Mouse (Mus musculus) heart, embryonic 14.5 days (tissue): ENCODE measurements at regions not wholly inside any gene's neighbourhood (a gene's known extent, or its start where the extent isn't known, plus 50 kb on each side); places are given as distances from the start of the nearest gene placed in this dataset.
A peak's percentile ranks its signal among the peaks of the same experiment; 100 is the strongest.
"Not testable (repeated sequence)": the region's sequence is repeated elsewhere in the genome, so short reads cannot be mapped to it uniquely, and the experiment has no call there.

Experiments
- ATAC-seq: fragments of 200-750 bp; cut with Nextera tagmentation; 2 replicates; pipeline ENCODE4 v1.8.0; 2017; ENCODE audit warnings: low read depth, moderate TSS enrichment; ENCODE audit not compliant: insufficient number of reproducible peaks, insufficient read depth, low FRiP score
- H3K27ac ChIP-seq, 2 experiments: fragments of 200-500 bp in 1 of 2; fragments of 300-500 bp in 1 of 2; sonication (generic) in 1 of 2; replicated peaks in 1 of 2; 2 replicates each; pipeline ENCODE4 v1.5.1; 2012 to 2014; ENCODE audit warnings: low read depth in 2 of 2, low read length in 2 of 2, control low read depth in 1 of 2, mild to moderate bottlenecking in 1 of 2, mixed read lengths in 1 of 2; ENCODE audit not compliant: control insufficient read depth in 1 of 2, insufficient read depth in 1 of 2
- H3K27me3 ChIP-seq: fragments of 300-500 bp; sonication (generic); 2 replicates; pipeline ENCODE4 v1.6.1; 2014; ENCODE audit warnings: mild to moderate bottlenecking, low read length, control low read depth; ENCODE audit not compliant: control insufficient read depth, insufficient read depth
- H3K36me3 ChIP-seq: fragments of 300-500 bp; sonication (generic); 2 replicates; pipeline ENCODE4 v1.6.1; 2014; ENCODE audit warnings: mild to moderate bottlenecking, control low read depth, low read length, mixed read lengths; ENCODE audit not compliant: control insufficient read depth, insufficient read depth
- H3K4me1 ChIP-seq, 2 experiments: fragments of 200-500 bp in 1 of 2; fragments of 300-500 bp in 1 of 2; sonication (generic) in 1 of 2; 2 replicates each; pipeline ENCODE4 v1.6.1; 2012 to 2014; ENCODE audit warnings: low read length in 2 of 2, control low read depth in 1 of 2, mixed read lengths in 1 of 2; ENCODE audit not compliant: control insufficient read depth in 2 of 2, insufficient read depth in 2 of 2
- H3K4me2 ChIP-seq: fragments of 300-500 bp; sonication (generic); 2 replicates; pipeline ENCODE4 v1.6.1; 2014; ENCODE audit warnings: mild to moderate bottlenecking, low read length
- H3K4me3 ChIP-seq, 2 experiments: fragments of 200-500 bp in 1 of 2; fragments of 300-500 bp in 1 of 2; sonication (generic) in 1 of 2; 2 replicates each; pipeline ENCODE4 v1.5.1; 2012 to 2014; ENCODE audit warnings: low read length in 2 of 2, mild to moderate bottlenecking in 2 of 2, control low read depth in 1 of 2, low read depth in 1 of 2, moderate library complexity in 1 of 2; ENCODE audit not compliant: control insufficient read depth in 1 of 2, insufficient read depth in 1 of 2
- H3K9ac ChIP-seq: fragments of 300-500 bp; sonication (generic); 2 replicates; pipeline ENCODE4 v1.6.1; 2014; ENCODE audit warnings: mild to moderate bottlenecking, low read length
- H3K9me3 ChIP-seq: fragments of 300-500 bp; sonication (generic); 2 replicates; pipeline ENCODE4 v1.6.1; 2016; ENCODE audit warnings: low read length, control low read depth; ENCODE audit not compliant: control insufficient read depth
- whole genome bisulfite sequencing: fragments of 180-500 bp; shearing (Covaris S2); extraction: QIAGEN DNeasy Blood & Tissue Kit; methylation state at CpG from one replicate; pipeline ENCODE4 v1.1.7; 2014; 5-methylcytosine and 5-hydroxymethylcytosine counted together

- ATAC-seq: no peak
- H3K9me3 ChIP-seq: no peaks in the 10 kb centered on the region
- WGBS: 60% methylated on average over 2 of the region's 2 CpGs
- no peaks in the 10 kb centered on the region for H3K4me1 ChIP-seq
- H3K27ac ChIP-seq: no peak overlapping the region
- H3K27me3 ChIP-seq: no peaks in the 10 kb centered on the region
- H3K36me3 ChIP-seq: no peaks in the 10 kb centered on the region
- H3K4me3 ChIP-seq: no peak overlapping the region
- H3K4me2 ChIP-seq: no peak overlapping the region
- no peak overlapping the region for H3K9ac ChIP-seq
These were observed 475.4 kb downstream of the Gja1 start for GRCm38 (mm10) chr10:56852484-56852883.

GRCm38 (mm10) chr10:56856186-56856585, 479.1 kb downstream of the Gja1 start:
- 69% methylated on average over 6 of the region's 6 CpGs for WGBS
- Histone ChIP-seq H3K9me3 (no peaks in the 10 kb centered on the region), H3K27ac (no peak overlapping the region)

GRCm38 (mm10) chr10:56879744-56880143, 502.6 kb downstream of the Gja1 start:
- Histone ChIP-seq H3K4me1 (peaks cover 0 to 8% of the 10 kb centered on the region in 2 experiments; a peak in 1 of 4 replicates), H3K4me2 (no peak overlapping the region), H3K27ac (no peak overlapping the region), H3K27me3 (no peaks in the 10 kb centered on the region), H3K9ac (no peak overlapping the region), H3K4me3 (no peak overlapping the region), H3K36me3 (no peaks in the 10 kb centered on the region), H3K9me3 (no peaks in the 10 kb centered on the region)
- 79% methylated on average over 7 of the region's 7 CpGs for WGBS
- no peak for ATAC-seq

More at GRCm38 (mm10) chr10:56856186-56856585, 479.1 kb downstream of the Gja1 start:
- no peaks in the 10 kb centered on the region for H3K36me3 ChIP-seq
- H3K4me1 ChIP-seq: no peaks in the 10 kb centered on the region
- H3K4me3 ChIP-seq: no peak overlapping the region
- no peak overlapping the region for H3K4me2 ChIP-seq
- H3K9ac ChIP-seq: no peak overlapping the region
- no peaks in the 10 kb centered on the region for H3K27me3 ChIP-seq
- no peak for ATAC-seq

GRCm38 (mm10) chr10:56880154-56880591, 503.0 kb downstream of the Gja1 start:
- 85% methylated on average over 12 of the region's 12 CpGs for WGBS
- no peak overlapping the region for H3K4me3 ChIP-seq
- H3K9me3 ChIP-seq: no peaks in the 10 kb centered on the region
- H3K27me3 ChIP-seq: no peaks in the 10 kb centered on the region
- H3K4me2 ChIP-seq: no peak overlapping the region
- H3K27ac ChIP-seq: no peak overlapping the region
- H3K36me3 ChIP-seq: no peaks in the 10 kb centered on the region
- no peak for ATAC-seq
- peaks cover 0 to 8% of the 10 kb centered on the region in 2 experiments; a peak in 1 of 4 replicates for H3K4me1 ChIP-seq
- H3K9ac ChIP-seq: no peak overlapping the region

GRCm38 (mm10) chr10:56884456-56885410, 507.6 kb downstream of the Gja1 start:
- Histone ChIP-seq H3K4me2 (no peak overlapping the region), H3K9me3 (peaks cover 5% of the 10 kb centered on the region; the same call in 1 of the 2 replicates), H3K27ac (peak overlapping the region in 1 of 2 experiments; percentile 16; a peak in 1 of 4 replicates), H3K4me1 (peaks cover 0 to 8% of the 10 kb centered on the region in 2 experiments; a peak in 1 of 4 replicates), H3K36me3 (no peaks in the 10 kb centered on the region), H3K9ac (no peak overlapping the region), H3K4me3 (no peak overlapping the region), H3K27me3 (no peaks in the 10 kb centered on the region)
- WGBS: 66% methylated on average over 4 of the region's 4 CpGs
- ATAC-seq: peak; percentile 43; the same call in 1 of the 2 replicates

- H3K4me2 ChIP-seq, H3K27me3 ChIP-seq, H3K27ac ChIP-seq, H3K4me1 ChIP-seq, H3K9ac ChIP-seq, H3K4me3 ChIP-seq, H3K9me3 ChIP-seq, ATAC-seq, H3K36me3 ChIP-seq: not testable (repeated sequence)
- 69% methylated on average over 2 of the region's 2 CpGs for WGBS
These were observed 514.4 kb downstream of the Gja1 start for GRCm38 (mm10) chr10:56891530-56891929.

- Histone ChIP-seq H3K4me3 (no peak overlapping the region), H3K4me1 (peaks cover 2 to 3% of the 10 kb centered on the region in 2 experiments; a peak in 3 of 4 replicates), H3K4me2 (no peak overlapping the region), H3K27ac (no peak overlapping the region), H3K9ac (no peak overlapping the region), H3K27me3 (no peaks in the 10 kb centered on the region), H3K9me3 (peaks cover 5% of the 10 kb centered on the region; the same call in 1 of the 2 replicates), H3K36me3 (no peaks in the 10 kb centered on the region)
- no peak for ATAC-seq
- 87% methylated on average over 10 of the region's 10 CpGs for WGBS
These were observed 515.6 kb downstream of the Gja1 start for GRCm38 (mm10) chr10:56892666-56893209.
